Mouse (Mus musculus) left cerebral cortex, postnatal 36 days (tissue): ENCODE results near the gene Map2k5. TPM values are rescaled to one million over a fixed set of nuclear protein-coding genes. Genes with fewer than 3 reads are reported as not detected.

ENCODE experiments used
- DNase-seq, 2 experiments: peaks; one replicate each; pipeline ENCODE4 v3.0.0; 2021 to 2022; ENCODE audit warnings: low spot score in 2 of 2, mixed read lengths in 1 of 2
- intact Hi-C: fragments of 180-260 bp; cut with DNase I; formaldehyde crosslinking; loops from one replicate; pipeline ENCODE4 v1.15.1; 2025
- total RNA-seq, 2 experiments: library from RNA; stranded (reverse); gene quantifications; 2 replicates each; pipeline ENCODE4 v1.2.3; 2021

The Map2k5 gene
- total RNA-seq, 2 experiments from 2014 or later = 36.3 to 36.7 TPM

GRCm38 (mm10) chr9:63136756-63137614, 240.7 kb downstream of the Map2k5 start:
- intact Hi-C loops = loop anchor here (2.0 to 10.0 kb wide), 4 partner anchors 326 to 705 kb away; partner anchors contain the start of genes Aagab, Iqch and Smad3

GRCm38 (mm10) chr9:63136241-63136640, 241.5 kb downstream of the Map2k5 start:
- DNase-seq = no peak
- intact Hi-C loops = loop anchor here (2.0 to 10.0 kb wide), 4 partner anchors 327 to 706 kb away; partner anchors contain the start of genes Aagab, Iqch and Smad3

More at GRCm38 (mm10) chr9:63136756-63137614, 240.7 kb downstream of the Map2k5 start:
- no peak for DNase-seq

GRCm38 (mm10) chr9:63135801-63136200, 241.9 kb downstream of the Map2k5 start:
- intact Hi-C loops = loop anchor here (2.0 to 10.0 kb wide), 4 partner anchors 327 to 706 kb away; partner anchors contain the start of genes Aagab, Iqch and Smad3
- DNase-seq = peak in 1 of 2 experiments; percentile 60

GRCm38 (mm10) chr9:63135356-63135755, 242.3 kb downstream of the Map2k5 start:
- intact Hi-C loops = loop anchor here (5.0 to 10.0 kb wide), 3 partner anchors 467 to 707 kb away; partner anchors contain the start of genes Aagab, Iqch and Smad3
- no peak for DNase-seq

GRCm38 (mm10) chr9:63133659-63134058, 244.0 kb downstream of the Map2k5 start:
- DNase-seq = no peak
- intact Hi-C loops = loop anchor here (5.0 to 10.0 kb wide), 2 partner anchors 264 to 621 kb away; partner anchors contain the start of genes 2300009A05Rik and Smad3

- DNase-seq = peak; percentile 94 to 95
- intact Hi-C loops = loop anchor here (5.0 to 10.0 kb wide), 2 partner anchors 264 to 622 kb away; partner anchors contain the start of genes 2300009A05Rik and Smad3
Observed at GRCm38 (mm10) chr9:63132673-63133601, 244.8 kb downstream of the Map2k5 start.

GRCm38 (mm10) chr9:63131957-63132602, 245.6 kb downstream of the Map2k5 start:
- DNase-seq = peak in 1 of 2 experiments; percentile 54
- intact Hi-C loops = loop anchor here (5.0 to 10.0 kb wide), 2 partner anchors 265 to 623 kb away; partner anchors contain the start of genes 2300009A05Rik and Smad3

GRCm38 (mm10) chr9:63129641-63130041, 248.1 kb downstream of the Map2k5 start:
- intact Hi-C loops = loop anchor here (5.0 to 10.0 kb wide), 2 partner anchors 268 to 625 kb away; partner anchors contain the start of genes 2300009A05Rik and Smad3
- DNase-seq = no peak

GRCm38 (mm10) chr9:63124512-63124911, 253.2 kb downstream of the Map2k5 start:
- DNase-seq = no peak
- intact Hi-C loops = loop anchor here (2.0 to 5.0 kb wide), 5 partner anchors 37 to 278 kb away; no protein-coding TSS in a partner anchor

- DNase-seq = peak; percentile 88 to 91
- intact Hi-C loops = loop anchor here (2.0 to 5.0 kb wide), 5 partner anchors 36 to 277 kb away; no protein-coding TSS in a partner anchor
Observed at GRCm38 (mm10) chr9:63123451-63124438, 254.0 kb downstream of the Map2k5 start.

GRCm38 (mm10) chr9:63122161-63122833, 255.4 kb downstream of the Map2k5 start:
- DNase-seq = no peak
- intact Hi-C loops = loop anchor here (5.0 kb wide), 4 partner anchors 35 to 140 kb away; no protein-coding TSS in a partner anchor

GRCm38 (mm10) chr9:63118385-63118784, 259.3 kb downstream of the Map2k5 start:
- no peak for DNase-seq
- intact Hi-C loops = no loop called here

Other genes with a start within 250 kb of the Map2k5 start
- under 1 TPM; 0.18 to 0.22 TPM for gene Skor1, start 228.9 kb downstream of the Map2k5 start, total RNA-seq
- gene 2300009A05Rik, start 21.3 kb upstream of the Map2k5 start, total RNA-seq = 10 to 100 TPM; 24.8 to 27.3 TPM
- under 1 TPM in 1 of 2 experiments, not detected in 1; 0.14 TPM for gene Iqch, start 224.6 kb upstream of the Map2k5 start, total RNA-seq
- 10 to 100 TPM; 44.8 to 51.7 TPM for gene Aagab, start 224.8 kb upstream of the Map2k5 start, total RNA-seq